Mouse (Mus musculus): Measurements from ENCODE around the gene Taok1. TPM values are rescaled to one million over a fixed set of nuclear protein-coding genes. Genes with fewer than 3 reads are reported as not detected.
A peak's percentile ranks its signal among the peaks of the same experiment; 100 is the strongest.
"Not testable (repeated sequence)": the region's sequence is repeated elsewhere in the genome, so short reads cannot be mapped to it uniquely, and the experiment has no call there.

Taok1 gene
- 11.8 and 12.2 TPM in 2 replicates for polyA plus RNA-seq (2015; fragmentation: Nextera tagmentation; extraction: Ambion mirVana)

DNA sequence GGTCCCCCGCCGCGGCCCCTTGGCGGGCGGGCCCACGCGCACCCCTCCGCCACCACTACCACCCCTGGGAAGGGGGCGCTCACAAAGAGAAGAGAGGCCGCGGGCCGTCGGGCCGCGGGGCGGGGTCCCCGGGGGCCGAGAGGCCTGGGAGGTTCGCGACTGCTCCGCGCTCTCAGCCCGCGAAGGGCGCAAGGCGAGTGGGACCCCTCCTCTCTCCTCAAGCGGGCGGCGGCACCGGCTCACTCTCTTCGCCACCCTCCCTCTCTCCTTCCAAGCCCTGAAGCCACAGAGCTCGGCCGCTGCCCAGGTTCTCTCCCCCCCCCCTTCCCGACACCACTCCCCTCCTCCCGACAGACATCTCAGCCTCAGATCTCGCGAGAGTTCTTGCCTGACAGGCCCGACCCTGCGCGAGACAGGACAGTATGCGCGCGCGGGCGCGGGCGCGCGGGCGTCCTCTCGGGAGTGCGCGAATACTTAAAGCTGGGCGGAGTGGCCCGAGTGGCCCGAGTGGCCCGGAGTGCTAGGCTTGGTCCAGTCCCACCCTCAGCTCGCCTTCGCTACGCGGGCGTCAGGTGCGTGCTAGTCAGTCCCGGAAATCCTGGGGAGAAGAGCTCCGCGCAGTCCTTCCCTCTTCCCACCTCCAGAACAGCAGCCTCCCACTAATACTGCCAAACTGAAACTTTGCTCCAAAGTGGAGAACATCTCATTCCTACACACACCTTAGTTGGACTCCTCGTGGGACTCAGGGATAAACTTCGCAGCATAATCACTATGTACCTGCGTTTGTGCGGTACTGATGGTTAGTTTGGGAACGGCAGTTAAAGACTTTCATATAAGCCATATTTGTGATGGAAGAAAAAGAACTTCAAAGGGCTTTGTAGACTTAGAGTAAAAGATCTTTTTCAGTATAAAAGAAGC lies at the start of gene Taok1:
Gene Taok1 (minus strand): TSS at position 278 of the 918 bp plus-strand sequence.
- Histone ChIP-seq H3K9me3 (ENCODE audit: control insufficient read depth, low read length) (no peaks in the 10 kb centered on the region), H3K9ac (ENCODE audit: low read length) (peak within 1 kb of the TSS; percentile 99), H3K27me3 (ENCODE audit: control insufficient read depth, insufficient read depth, low read length) (no peaks in the 10 kb centered on the region), H3K36me3 (ENCODE audit: control insufficient read depth, insufficient read depth, low read length) (no peaks in the 10 kb centered on the region; the same call in 1 of the 2 replicates), H3K4me2 (replicated peaks; ENCODE audit: low read depth) (peak within 1 kb of the TSS; percentile 90), H3K27ac (replicated peaks) (peak within 1 kb of the TSS; percentile 98), H3K4me1 (replicated peaks; ENCODE audit: control insufficient read depth, insufficient read depth) (no peaks in the 10 kb centered on the region), H3K4me3 (ENCODE audit: low read depth, low read length) (peak within 1 kb of the TSS; percentile 100)
- ATAC-seq (ENCODE audit: low FRiP score, low TSS enrichment) = peak; percentile 97
- peak; percentile 98 for DNase-seq (ENCODE audit: low spot score)
- WGBS = under 1% methylated on average over 49 of the region's 71 CpGs
- TF ChIP-seq CTCF (IDR thresholded peaks at IDR 0.05; ENCODE audit: low read depth) (no peak), EP300 (optimal IDR thresholded peaks at IDR 0.05) (peak; percentile 97)

DNA sequence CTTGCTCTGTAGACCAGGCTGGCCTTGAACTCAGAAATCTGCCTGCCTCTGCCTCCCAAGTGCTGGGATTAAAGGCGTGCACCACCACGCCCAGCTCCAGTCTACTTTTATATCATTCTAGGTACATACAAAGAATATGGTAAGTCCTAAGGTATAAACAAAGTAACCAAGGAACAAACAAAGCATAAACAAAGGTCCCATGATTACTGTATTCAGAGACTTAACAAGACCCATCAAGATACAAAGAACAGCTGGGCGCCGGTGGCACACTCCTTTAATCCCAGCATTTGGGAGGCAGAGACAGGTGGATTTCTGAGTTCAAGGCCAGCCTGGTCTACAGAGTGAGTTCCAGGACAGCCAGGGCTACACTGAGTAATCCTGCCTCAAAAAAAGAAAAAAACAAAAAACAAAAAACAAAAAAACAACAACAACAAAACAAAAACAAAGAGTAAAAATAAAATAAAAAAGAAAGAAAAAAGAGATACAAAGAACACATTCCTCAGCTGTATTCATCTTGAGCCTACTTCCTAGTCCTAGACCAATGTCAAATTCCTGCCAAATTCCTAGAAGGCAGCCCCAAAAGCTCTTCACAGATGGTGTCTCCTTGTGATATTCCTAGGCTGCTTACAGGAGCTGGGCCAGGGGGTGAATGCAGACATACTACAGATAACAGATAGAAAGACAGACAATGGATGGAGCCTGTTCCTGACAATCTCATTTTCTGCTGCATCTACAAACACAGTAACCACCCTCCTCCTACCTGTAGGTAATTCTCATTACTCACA lies 46.0 kb upstream of the Taok1 start:
- H3K9ac ChIP-seq (ENCODE audit: low read length); H3K4me3 ChIP-seq (ENCODE audit: low read depth, low read length); H3K27ac ChIP-seq (replicated peaks); ATAC-seq (ENCODE audit: low FRiP score, low TSS enrichment); H3K36me3 ChIP-seq (ENCODE audit: control insufficient read depth, insufficient read depth, low read length); H3K9me3 ChIP-seq (ENCODE audit: control insufficient read depth, low read length); H3K27me3 ChIP-seq (ENCODE audit: control insufficient read depth, insufficient read depth, low read length); H3K4me2 ChIP-seq (replicated peaks; ENCODE audit: low read depth); H3K4me1 ChIP-seq (replicated peaks; ENCODE audit: control insufficient read depth, insufficient read depth); DNase-seq (ENCODE audit: low spot score): not testable (repeated sequence)
- WGBS = 97% methylated on average over 4 of the region's 4 CpGs

DNA sequence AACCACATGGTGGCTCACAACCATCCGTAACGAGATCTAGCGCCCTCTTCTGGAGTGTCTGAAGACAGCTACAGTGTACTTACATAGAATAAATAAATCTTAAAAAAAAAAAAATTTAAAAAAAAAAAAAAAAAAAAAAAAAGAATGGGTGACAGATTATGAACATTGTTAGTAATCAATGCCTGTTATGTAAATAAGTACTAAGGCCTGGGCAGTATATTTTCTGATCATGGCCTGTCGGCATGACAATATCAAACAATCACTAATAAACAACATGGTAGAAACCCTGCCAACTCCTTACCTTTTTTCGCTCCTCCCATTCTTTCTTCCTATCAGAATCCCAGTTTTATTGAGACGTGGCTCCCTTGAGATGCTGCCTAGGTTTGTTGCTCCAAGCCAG lies 44.9 kb upstream of the Taok1 start:
- no peak for ATAC-seq (ENCODE audit: low FRiP score, low TSS enrichment)
- Histone ChIP-seq H3K4me1 (replicated peaks; ENCODE audit: control insufficient read depth, insufficient read depth) (no peaks in the 10 kb centered on the region), H3K4me3 (ENCODE audit: low read depth, low read length) (no peak overlapping the region), H3K4me2 (replicated peaks; ENCODE audit: low read depth) (no peak overlapping the region), H3K27me3 (ENCODE audit: control insufficient read depth, insufficient read depth, low read length) (no peaks in the 10 kb centered on the region), H3K36me3 (ENCODE audit: control insufficient read depth, insufficient read depth, low read length) (no peaks in the 10 kb centered on the region), H3K9me3 (ENCODE audit: control insufficient read depth, low read length) (no peaks in the 10 kb centered on the region), H3K27ac (replicated peaks) (no peak overlapping the region), H3K9ac (ENCODE audit: low read length) (no peak overlapping the region)
- 53% methylated on average over 5 of the region's 6 CpGs for WGBS
- DNase-seq (ENCODE audit: low spot score) = no peak
- no peak for TF ChIP-seq CTCF (IDR thresholded peaks at IDR 0.05; ENCODE audit: low read depth)
- TF ChIP-seq EP300 (optimal IDR thresholded peaks at IDR 0.05) = no peak

GRCm38 (mm10) chr11:77648878-77649277 lies 41.3 kb upstream of the Taok1 start:
- ATAC-seq (ENCODE audit: low FRiP score, low TSS enrichment) (no peak), DNase-seq (ENCODE audit: low spot score) (no peak)
- no peaks in the 10 kb centered on the region for H3K27me3 ChIP-seq (ENCODE audit: control insufficient read depth, insufficient read depth, low read length)
- H3K4me3 ChIP-seq (ENCODE audit: low read depth, low read length) = no peak overlapping the region
- no peaks in the 10 kb centered on the region for H3K4me1 ChIP-seq (replicated peaks; ENCODE audit: control insufficient read depth, insufficient read depth)
- TF ChIP-seq EP300 (optimal IDR thresholded peaks at IDR 0.05) (no peak), CTCF (IDR thresholded peaks at IDR 0.05; ENCODE audit: low read depth) (no peak)
- no peaks in the 10 kb centered on the region for H3K9me3 ChIP-seq (ENCODE audit: control insufficient read depth, low read length)
- WGBS = 63% methylated on average over 7 of the region's 7 CpGs
- H3K4me2 ChIP-seq (replicated peaks; ENCODE audit: low read depth) = no peak overlapping the region
- H3K9ac ChIP-seq (ENCODE audit: low read length) = no peak overlapping the region
- H3K36me3 ChIP-seq (ENCODE audit: control insufficient read depth, insufficient read depth, low read length) = no peaks in the 10 kb centered on the region
- H3K27ac ChIP-seq (replicated peaks) = no peak overlapping the region

DNA sequence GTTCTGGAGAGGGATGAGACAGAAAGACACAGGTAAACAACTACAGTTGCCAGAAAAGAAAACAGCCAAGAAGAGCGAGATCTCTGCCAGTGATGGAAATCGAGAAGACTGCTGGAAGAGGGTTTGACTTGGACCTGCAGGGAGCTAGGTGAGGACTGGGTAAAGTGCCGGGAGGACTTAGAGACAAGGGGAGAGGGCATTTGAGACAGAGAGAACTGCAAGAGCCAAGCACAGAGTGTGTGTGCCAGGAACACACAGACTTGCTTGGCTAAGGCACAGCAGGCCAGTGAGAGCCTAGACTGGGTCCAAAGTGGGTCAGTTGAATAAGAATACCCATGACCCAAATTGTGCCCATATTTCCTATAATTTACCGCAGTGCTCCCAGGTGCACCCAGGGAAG lies 37.9 kb upstream of the Taok1 start:
- ATAC-seq (ENCODE audit: low FRiP score, low TSS enrichment) = no peak
- H3K9ac ChIP-seq (ENCODE audit: low read length) = no peak overlapping the region
- WGBS = 79% methylated on average over 4 of the region's 4 CpGs
- no peaks in the 10 kb centered on the region for H3K36me3 ChIP-seq (ENCODE audit: control insufficient read depth, insufficient read depth, low read length)
- H3K27ac ChIP-seq (replicated peaks) = no peak overlapping the region
- no peaks in the 10 kb centered on the region for H3K4me1 ChIP-seq (replicated peaks; ENCODE audit: control insufficient read depth, insufficient read depth)
- no peaks in the 10 kb centered on the region for H3K9me3 ChIP-seq (ENCODE audit: control insufficient read depth, low read length)
- no peak overlapping the region for H3K4me3 ChIP-seq (ENCODE audit: low read depth, low read length)
- no peak overlapping the region for H3K4me2 ChIP-seq (replicated peaks; ENCODE audit: low read depth)
- TF ChIP-seq CTCF (IDR thresholded peaks at IDR 0.05; ENCODE audit: low read depth) = no peak
- no peak for TF ChIP-seq EP300 (optimal IDR thresholded peaks at IDR 0.05)
- no peak for DNase-seq (ENCODE audit: low spot score)
- no peaks in the 10 kb centered on the region for H3K27me3 ChIP-seq (ENCODE audit: control insufficient read depth, insufficient read depth, low read length)

Measured in stomach, postnatal 0 days (tissue).